Mouse (Mus musculus) liver, embryonic 11.5 days (tissue): ENCODE measurements around the gene Slc6a12. TPM values are rescaled to one million over a fixed set of nuclear protein-coding genes. Genes with fewer than 3 reads are reported as not detected.

Experiments used
- ATAC-seq: fragments of 200-750 bp; cut with Nextera tagmentation; replicated peaks from 2 replicates; pipeline ENCODE4 v1.8.0; 2017; ENCODE audit warnings: moderate number of reproducible peaks, mild to moderate bottlenecking, moderate TSS enrichment, moderate library complexity; ENCODE audit not compliant: low FRiP score
- DNase-seq: peaks from one replicate; pipeline ENCODE4 v3.0.0-alpha.2; 2017; ENCODE audit warnings: low spot score
- H3K27ac ChIP-seq: fragments of 300-500 bp; sonication (generic); 2 replicates; pipeline ENCODE4 v1.5.1; 2014; ENCODE audit warnings: mild to moderate bottlenecking, low read depth, low read length, control low read depth
- H3K27me3 ChIP-seq: fragments of 300-500 bp; sonication (generic); replicated peaks from 2 replicates; pipeline ENCODE4 v1.6.1; 2014; ENCODE audit warnings: low read length, mixed read lengths; ENCODE audit not compliant: control insufficient read depth, insufficient read depth
- H3K36me3 ChIP-seq: fragments of 300-500 bp; sonication (generic); 2 replicates; pipeline ENCODE4 v1.6.1; 2014; ENCODE audit warnings: mild to moderate bottlenecking, low read length, moderate library complexity, mixed read lengths; ENCODE audit not compliant: control insufficient read depth, insufficient read depth
- H3K4me1 ChIP-seq: fragments of 300-500 bp; sonication (generic); replicated peaks from 2 replicates; pipeline ENCODE4 v1.6.1; 2014; ENCODE audit warnings: low read length, mixed read lengths; ENCODE audit not compliant: control insufficient read depth, insufficient read depth
- H3K4me2 ChIP-seq: fragments of 300-500 bp; sonication (generic); 2 replicates; pipeline ENCODE4 v1.6.1; 2014; ENCODE audit warnings: mild to moderate bottlenecking, control low read depth, moderate library complexity
- H3K4me3 ChIP-seq: fragments of 300-500 bp; sonication (generic); 2 replicates; pipeline ENCODE4 v1.5.1; 2014; ENCODE audit warnings: low read depth, low read length, control low read depth
- H3K9ac ChIP-seq: fragments of 300-500 bp; sonication (generic); 2 replicates; pipeline ENCODE4 v1.6.1; 2014; ENCODE audit warnings: low read depth, low read length, control low read depth
- H3K9me3 ChIP-seq: fragments of 300-500 bp; sonication (generic); 2 replicates; pipeline ENCODE4 v1.6.1; 2016; ENCODE audit warnings: low read length, inconsistent platforms, mixed read lengths; ENCODE audit not compliant: control insufficient read depth
- WGBS: fragments of 180-500 bp; shearing (Covaris S2); extraction: QIAGEN DNeasy Blood & Tissue Kit; methylation state at CpG from one replicate; pipeline ENCODE4 v1.1.7; 2014; 5-methylcytosine and 5-hydroxymethylcytosine counted together
- polyA plus RNA-seq: library from polyadenylated mRNA; unstranded; fragments of >200 nt; fragmentation: Nextera tagmentation; extraction: Ambion mirVana; gene quantifications from 2 replicates; pipeline ENCODE4 v1.2.1, GENCODE M21; 2014

The Slc6a12 gene
- polyA plus RNA-seq, 1 experiment from 2014 or later = 1.1 TPM

DNA sequence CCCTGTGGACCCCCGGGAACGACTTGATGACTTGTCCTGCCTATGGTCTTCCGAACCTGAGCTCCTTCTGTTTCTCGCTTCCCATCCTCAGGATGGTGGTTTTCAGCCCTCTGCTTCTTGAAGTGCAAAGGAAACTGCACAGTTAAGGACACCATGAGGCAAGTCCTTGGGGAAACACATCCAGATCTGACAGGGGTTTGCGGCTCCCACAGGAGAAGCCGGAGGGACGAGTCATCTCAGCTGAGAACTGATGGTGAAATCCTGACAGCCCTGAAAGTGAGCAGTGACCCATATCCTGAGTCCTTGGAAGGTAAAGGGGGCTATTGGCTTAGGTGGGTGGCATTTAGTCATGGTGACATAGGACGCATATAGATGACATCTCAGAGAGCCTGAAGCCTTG is 37.7 kb downstream of the Slc6a12 start:
- no peaks in the 10 kb centered on the region for H3K9me3 ChIP-seq
- no peak overlapping the region for H3K9ac ChIP-seq
- no peak for DNase-seq
- H3K4me1 ChIP-seq = no peaks in the 10 kb centered on the region
- WGBS = 79% methylated on average over 8 of the region's 8 CpGs
- no peak overlapping the region for H3K4me2 ChIP-seq
- no peak overlapping the region for H3K27ac ChIP-seq
- peaks cover 2% of the 10 kb centered on the region for H3K27me3 ChIP-seq
- ATAC-seq = no peak
- no peak overlapping the region for H3K4me3 ChIP-seq
- H3K36me3 ChIP-seq = no peaks in the 10 kb centered on the region

DNA sequence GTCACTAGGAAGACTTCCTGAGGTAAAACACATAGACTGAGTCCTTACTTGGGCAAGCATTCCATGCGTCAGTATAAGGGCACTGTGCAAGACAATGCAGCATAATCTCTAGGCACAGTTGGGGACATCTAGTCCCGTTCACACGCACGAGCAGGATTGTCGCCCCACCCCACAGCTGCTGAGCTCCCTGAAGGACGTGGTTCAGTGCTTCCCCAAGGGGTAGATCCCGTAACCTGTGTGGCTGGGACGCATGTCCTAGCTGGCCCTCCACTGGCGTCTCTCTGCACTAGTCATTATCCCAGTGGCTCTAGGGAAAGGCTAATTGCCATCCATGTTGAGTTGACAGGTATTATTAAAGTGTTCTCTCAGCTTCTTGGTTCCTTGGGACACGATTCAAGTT is 39.2 kb downstream of the Slc6a12 start:
- Histone ChIP-seq H3K36me3 (no peaks in the 10 kb centered on the region), H3K4me3 (no peak overlapping the region), H3K9ac (no peak overlapping the region), H3K27ac (no peak overlapping the region), H3K4me2 (no peak overlapping the region), H3K27me3 (peaks cover 2% of the 10 kb centered on the region), H3K4me1 (no peaks in the 10 kb centered on the region), H3K9me3 (no peaks in the 10 kb centered on the region)
- ATAC-seq (no peak), DNase-seq (no peak)
- WGBS = 60% methylated on average over 10 of the region's 10 CpGs

DNA sequence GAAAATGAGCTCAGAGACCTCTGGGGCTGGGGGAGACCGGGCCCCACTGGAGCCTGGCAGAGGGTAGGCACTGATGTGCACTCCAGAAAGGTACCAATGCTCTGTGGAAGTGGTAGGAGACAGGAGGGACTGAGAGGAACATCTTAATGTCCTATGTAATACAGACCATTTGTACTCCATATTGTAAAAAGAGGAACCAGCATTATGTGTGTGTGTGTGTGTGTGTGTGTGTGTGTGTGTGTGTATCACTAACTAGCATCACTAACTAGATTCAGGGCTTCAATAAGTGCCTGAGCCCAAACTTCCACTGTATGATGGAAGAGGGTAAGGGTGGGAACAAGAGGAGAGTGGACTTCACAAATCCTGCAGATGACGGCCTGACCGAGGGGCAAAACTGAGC is 42.5 kb downstream of the Slc6a12 start:
- no peaks in the 10 kb centered on the region for H3K4me1 ChIP-seq
- H3K9me3 ChIP-seq = no peaks in the 10 kb centered on the region
- H3K27ac ChIP-seq = no peak overlapping the region
- H3K27me3 ChIP-seq = peaks cover 2% of the 10 kb centered on the region; the same call in 1 of the 2 replicates
- DNase-seq (no peak), ATAC-seq (no peak)
- no peaks in the 10 kb centered on the region for H3K36me3 ChIP-seq
- WGBS = 88% methylated on average over 3 of the region's 3 CpGs
- no peak overlapping the region for H3K4me3 ChIP-seq
- H3K9ac ChIP-seq = no peak overlapping the region
- H3K4me2 ChIP-seq = no peak overlapping the region

- 78% methylated on average over 4 of the region's 4 CpGs for WGBS
- ATAC-seq = no peak
- H3K9me3 ChIP-seq = no peaks in the 10 kb centered on the region; the same call in 1 of the 2 replicates
- H3K36me3 ChIP-seq = no peaks in the 10 kb centered on the region
- H3K4me2 ChIP-seq = no peak overlapping the region
- no peak overlapping the region for H3K4me3 ChIP-seq
- no peak for DNase-seq
- no peak overlapping the region for H3K27ac ChIP-seq
- no peak overlapping the region for H3K9ac ChIP-seq
- no peaks in the 10 kb centered on the region for H3K4me1 ChIP-seq
- H3K27me3 ChIP-seq = no peaks in the 10 kb centered on the region
Measured at GRCm38 (mm10) chr6:121392610-121393252, 49.9 kb downstream of the Slc6a12 start.

DNA sequence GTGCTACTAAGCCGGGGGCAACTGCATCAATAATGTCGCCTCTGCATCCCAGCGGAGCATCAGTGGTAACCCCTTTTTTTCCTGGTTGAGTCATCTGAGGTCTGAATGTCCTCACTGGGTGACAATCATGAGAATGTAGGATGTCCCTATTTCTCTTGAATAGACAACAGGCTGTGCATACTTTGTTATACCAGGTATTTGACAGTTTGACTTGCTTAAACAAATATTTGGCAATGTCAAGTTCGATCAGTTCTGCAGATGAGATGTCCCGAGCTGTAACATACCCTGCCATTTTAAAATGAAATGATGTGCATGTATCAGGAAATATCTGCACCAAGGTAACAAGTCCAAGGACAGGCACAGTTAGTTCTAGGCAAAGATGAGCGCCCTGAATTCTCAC is 58.3 kb downstream of the Slc6a12 start:
- no peak overlapping the region for H3K27ac ChIP-seq
- no peaks in the 10 kb centered on the region for H3K9me3 ChIP-seq
- WGBS = 82% methylated on average over 6 of the region's 6 CpGs
- no peaks in the 10 kb centered on the region for H3K36me3 ChIP-seq
- DNase-seq = no peak
- no peak overlapping the region for H3K4me3 ChIP-seq
- no peak overlapping the region for H3K9ac ChIP-seq
- no peak overlapping the region for H3K4me2 ChIP-seq
- no peaks in the 10 kb centered on the region for H3K4me1 ChIP-seq
- no peak for ATAC-seq
- H3K27me3 ChIP-seq = no peaks in the 10 kb centered on the region

GRCm38 (mm10) chr6:121401826-121402660 is 59.2 kb downstream of the Slc6a12 start:
- ATAC-seq (no peak), DNase-seq (no peak)
- Histone ChIP-seq H3K9ac (no peak overlapping the region), H3K27ac (no peak overlapping the region), H3K9me3 (no peaks in the 10 kb centered on the region), H3K27me3 (no peaks in the 10 kb centered on the region; the same call in 1 of the 2 replicates), H3K4me2 (no peak overlapping the region), H3K4me1 (no peaks in the 10 kb centered on the region), H3K4me3 (no peak overlapping the region), H3K36me3 (no peaks in the 10 kb centered on the region)
- WGBS = 83% methylated on average over 14 of the region's 14 CpGs

GRCm38 (mm10) chr6:121402661-121403244 is 59.9 kb downstream of the Slc6a12 start:
- H3K9me3 ChIP-seq = no peaks in the 10 kb centered on the region
- H3K4me3 ChIP-seq = no peak overlapping the region
- ATAC-seq = no peak
- no peaks in the 10 kb centered on the region for H3K36me3 ChIP-seq
- DNase-seq = no peak
- H3K4me2 ChIP-seq = no peak overlapping the region
- 84% methylated on average over 8 of the region's 8 CpGs for WGBS
- H3K27me3 ChIP-seq = no peaks in the 10 kb centered on the region; the same call in none of the 2 replicates
- no peak overlapping the region for H3K9ac ChIP-seq
- H3K27ac ChIP-seq = no peak overlapping the region
- no peaks in the 10 kb centered on the region for H3K4me1 ChIP-seq

- Histone ChIP-seq H3K27ac (no peak overlapping the region), H3K36me3 (no peaks in the 10 kb centered on the region), H3K4me2 (no peak overlapping the region), H3K9ac (no peak overlapping the region), H3K4me1 (no peaks in the 10 kb centered on the region), H3K4me3 (no peak overlapping the region), H3K27me3 (peaks cover 3% of the 10 kb centered on the region), H3K9me3 (no peaks in the 10 kb centered on the region)
- DNase-seq = no peak
- ATAC-seq = no peak
- WGBS = 81% methylated on average over 8 of the region's 8 CpGs
Measured at GRCm38 (mm10) chr6:121405311-121405710, 62.4 kb downstream of the Slc6a12 start.
